Mouse (Mus musculus): Measurements from ENCODE around the gene Ccer1. TPM values are rescaled to one million over a fixed set of nuclear protein-coding genes. Genes with fewer than 3 reads are reported as not detected.

The Ccer1 gene
- total RNA-seq, 2 experiments from 2014 or later, result not detected

Other genes starting within 250 kb of the Ccer1 start
- gene Dcn, start 213.4 kb upstream of the Ccer1 start, total RNA-seq (2021), result 10 to 100 TPM; 38.5 to 44.3 TPM
- 1 to 10 TPM; 4.0 to 5.3 TPM for gene Lum, start 127.9 kb upstream of the Ccer1 start, total RNA-seq (2021)
- under 1 TPM; 0.33 to 0.78 TPM for gene Kera, start 86.2 kb upstream of the Ccer1 start, total RNA-seq (2021)
- not detected for gene Epyc, start 49.0 kb upstream of the Ccer1 start, total RNA-seq (2021)
- gene C030005K15Rik, start 33.7 kb downstream of the Ccer1 start, total RNA-seq (2021), result under 1 TPM; 0.28 to 0.52 TPM

Data from layer of hippocampus, postnatal 14 days (tissue).